Mouse (Mus musculus) C2C12 (cell line): ENCODE data around the gene Gli2.

ENCODE experiments used
- CEBPB ChIP-seq: IDR thresholded peaks from one replicate; pipeline ENCODE4 v1.6.1; 2011; ENCODE audit warnings: low read depth, mild to moderate bottlenecking, control low read depth, moderate library complexity
- CTCF ChIP-seq: IDR thresholded peaks from one replicate; pipeline ENCODE4 v1.5.1; 2011; ENCODE audit not compliant: control insufficient read depth, insufficient read depth, insufficient read length
- MAX ChIP-seq: IDR thresholded peaks from one replicate; pipeline ENCODE4 v1.6.1; 2011; ENCODE audit warnings: mild to moderate bottlenecking, control low read depth
- MYOD1 ChIP-seq: IDR thresholded peaks from one replicate; pipeline ENCODE4 v1.6.1; 2011; ENCODE audit warnings: low read depth; ENCODE audit not compliant: control insufficient read depth, insufficient read length
- USF1 ChIP-seq: IDR thresholded peaks from one replicate; pipeline ENCODE4 v1.6.1; 2011; ENCODE audit warnings: low read depth, mild to moderate bottlenecking, control low read depth, moderate library complexity

DNA sequence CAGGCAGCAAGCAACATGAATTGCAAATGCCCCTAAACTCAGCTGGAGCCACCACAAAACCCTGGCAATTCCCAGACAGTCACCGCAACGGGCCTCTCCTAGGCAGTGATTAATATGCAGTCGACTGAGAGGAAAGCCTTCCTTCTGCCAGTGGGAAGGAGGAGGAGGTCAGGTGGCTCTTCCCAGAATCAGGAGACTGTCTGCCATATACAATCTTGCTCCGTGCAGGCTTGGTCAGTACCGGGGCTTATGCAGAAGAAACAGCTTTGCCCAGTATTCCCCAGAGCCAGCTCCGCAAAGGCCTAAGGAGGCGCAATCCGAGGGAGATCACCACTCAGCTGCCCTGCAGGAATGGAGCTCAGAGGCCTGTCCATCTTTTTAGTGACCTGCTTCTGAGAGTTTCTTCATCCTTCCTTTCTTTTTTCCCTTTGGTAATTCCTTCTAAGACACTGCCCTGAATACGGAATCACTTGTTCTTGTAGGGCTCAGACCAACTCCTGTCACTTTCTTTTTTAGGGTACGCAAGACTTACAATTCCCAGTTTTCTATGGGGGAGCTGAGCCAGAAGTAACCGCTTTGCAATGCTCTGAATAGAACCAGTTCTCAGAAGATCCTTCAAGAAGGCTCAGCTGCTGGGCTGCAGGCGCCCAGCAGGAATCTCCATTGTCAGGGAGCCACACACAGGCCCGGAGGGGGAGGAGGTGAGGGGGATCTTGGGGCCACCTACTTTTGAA lies 142.6 kb downstream of the Gli2 start:
- TF ChIP-seq CTCF: no peak
- TF ChIP-seq MAX: no peak
- TF ChIP-seq CEBPB: no peak
- no peak for TF ChIP-seq MYOD1
- no peak for TF ChIP-seq USF1
